Comparison of ENCODE assay signal across 25 mouse cellular contexts in the genomic region with DNA sequence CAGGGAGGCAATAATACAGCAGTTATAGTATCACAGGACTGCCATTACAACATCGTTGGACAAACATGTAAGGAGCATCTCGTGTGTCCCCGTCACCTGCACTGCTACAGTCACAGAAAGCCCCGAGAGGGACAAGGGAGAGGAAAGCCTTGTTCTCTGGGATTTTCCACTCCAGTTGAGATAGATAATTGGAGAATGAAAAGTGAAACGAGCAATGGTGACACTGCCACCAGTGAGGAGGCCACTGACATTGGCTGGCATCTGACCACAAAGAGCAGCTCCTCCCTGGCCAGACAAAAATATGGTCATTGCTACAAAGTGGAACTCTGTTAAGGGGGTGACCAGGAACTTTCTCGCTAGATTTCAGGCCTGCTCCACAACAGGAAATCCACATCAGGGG. TPM values are rescaled to one million over a fixed set of nuclear protein-coding genes. Genes with fewer than 3 reads are reported as not detected.
"Had no signal": no experiment of that assay in that cellular context is flagged by ENCODE, and none has a peak within 500 bp of the region (broad histone marks: within the 10 kb centered on the region; RNA-seq: fewer than 3 reads in every experiment).

No protein-coding gene starts in this region.

- H3K27me3 ChIP-seq: kidney, embryonic 15.5 days; limb, embryonic 12.5 days; limb, embryonic 15.5 days; midbrain, embryonic 12.5 days; neural tube, embryonic 13.5 days; stomach, embryonic 15.5 days had no signal

- H3K27ac ChIP-seq: kidney, embryonic 15.5 days; limb, embryonic 12.5 days; limb, embryonic 15.5 days; liver, embryonic 14.5 days; macrophage; midbrain, embryonic 12.5 days; neural tube, embryonic 13.5 days; stomach, embryonic 15.5 days had no signal

- H3K4me2 ChIP-seq: kidney, embryonic 15.5 days; limb, embryonic 12.5 days; limb, embryonic 15.5 days; liver, embryonic 11.5 days; lung, embryonic 14.5 days; midbrain, embryonic 12.5 days; neural tube, embryonic 13.5 days; stomach, embryonic 15.5 days had no signal

- H3K9ac ChIP-seq: kidney, embryonic 15.5 days; limb, embryonic 12.5 days; limb, embryonic 15.5 days; liver, embryonic 14.5 days; liver, postnatal 0 days; lung, embryonic 14.5 days; midbrain, embryonic 12.5 days; neural tube, embryonic 13.5 days; stomach, embryonic 15.5 days had no signal

- ATAC-seq: inflammation-experienced regulatory T-cells, adult 6 months; intestine, embryonic 16.5 days; liver, postnatal 0 days; lung, postnatal 0 days; midbrain, embryonic 16.5 days had no signal

- H3K9me3 ChIP-seq: kidney, embryonic 15.5 days; limb, embryonic 12.5 days; limb, embryonic 15.5 days; midbrain, embryonic 12.5 days; neural tube, embryonic 13.5 days; stomach, embryonic 15.5 days had no signal

- H3K4me1 ChIP-seq: kidney, embryonic 15.5 days; limb, embryonic 12.5 days; limb, embryonic 15.5 days; midbrain, embryonic 12.5 days; neural tube, embryonic 13.5 days; stomach, embryonic 15.5 days had no signal

- DNase-seq: kidney, postnatal 10 days; left cerebral cortex, postnatal 4 days; liver, postnatal 0 days; lung, embryonic 14.5 days; right cerebral cortex, postnatal 25 days; spleen, adult 18-20 months; thymus, adult 18-20 months; thymus, postnatal 36 days had no signal

- H3K4me3 ChIP-seq: kidney, embryonic 15.5 days; limb, embryonic 12.5 days; limb, embryonic 15.5 days; midbrain, embryonic 12.5 days; neural tube, embryonic 13.5 days; stomach, embryonic 15.5 days had no signal

RNA-seq across cellular contexts. Expression of a gene that starts 26.7 kb away (rescaled TPM):
- total RNA-seq: layer of hippocampus, adult 18-20 months; layer of hippocampus, postnatal 14 days; left cerebral cortex, postnatal 14 days; left cerebral cortex, postnatal 4 days; megakaryocyte, adult 5-6 weeks had no signal
- polyA plus RNA-seq: inflammation-experienced regulatory T-cells, adult 6 months; liver, embryonic 11.5 days; macrophage; neural tube, embryonic 13.5 days had no signal

RNA-seq across cellular contexts. Expression of a gene that starts 28.2 kb away (rescaled TPM):
- total RNA-seq: megakaryocyte, adult 5-6 weeks had no signal
- polyA plus RNA-seq: inflammation-experienced regulatory T-cells, adult 6 months; macrophage had no signal
